Mouse (Mus musculus): Measurements from ENCODE around the gene Pid1. TPM values are rescaled to one million over a fixed set of nuclear protein-coding genes. Genes with fewer than 3 reads are reported as not detected.

Pid1 gene
- polyA plus RNA-seq, 1 experiment from 2014 or later: 45.6 TPM

- Histone ChIP-seq H3K4me3 (replicated peaks) (no peak overlapping the region), H3K36me3 (no peaks in the 10 kb centered on the region), H3K4me2 (replicated peaks) (no peak overlapping the region), H3K4me1 (no peaks in the 10 kb centered on the region), H3K27ac (replicated peaks) (no peak overlapping the region), H3K27me3 (no peaks in the 10 kb centered on the region), H3K9me3 (replicated peaks) (no peaks in the 10 kb centered on the region), H3K9ac (no peak overlapping the region)
- WGBS: 78% methylated on average over 1 of the region's 1 CpGs
- no peak for ATAC-seq (ENCODE audit: insufficient number of reproducible peaks, low FRiP score, low TSS enrichment, low read depth)
Observed at GRCm38 (mm10) chr1:84299719-84300118, 64.3 kb downstream of the Pid1 start.

- no peak overlapping the region for H3K9ac ChIP-seq
- H3K27ac ChIP-seq (replicated peaks): no peak overlapping the region
- H3K4me1 ChIP-seq: no peaks in the 10 kb centered on the region; the same call in 1 of the 2 replicates
- ATAC-seq (ENCODE audit: insufficient number of reproducible peaks, low FRiP score, low TSS enrichment, low read depth): no peak
- peaks cover 9% of the 10 kb centered on the region for H3K27me3 ChIP-seq
- H3K4me2 ChIP-seq (replicated peaks): no peak overlapping the region
- no peaks in the 10 kb centered on the region for H3K36me3 ChIP-seq
- H3K4me3 ChIP-seq (replicated peaks): no peak overlapping the region
- no peaks in the 10 kb centered on the region for H3K9me3 ChIP-seq (replicated peaks)
- WGBS: 25% methylated on average over 6 of the region's 6 CpGs
Observed at GRCm38 (mm10) chr1:84286682-84287111, 77.3 kb downstream of the Pid1 start.

GRCm38 (mm10) chr1:84285620-84286019 is 78.4 kb downstream of the Pid1 start:
- WGBS: 71% methylated on average over 7 of the region's 7 CpGs
- peaks cover 9% of the 10 kb centered on the region for H3K27me3 ChIP-seq
- no peaks in the 10 kb centered on the region for H3K36me3 ChIP-seq
- H3K4me3 ChIP-seq (replicated peaks): no peak overlapping the region
- H3K9ac ChIP-seq: no peak overlapping the region
- H3K9me3 ChIP-seq (replicated peaks): no peaks in the 10 kb centered on the region
- ATAC-seq (ENCODE audit: insufficient number of reproducible peaks, low FRiP score, low TSS enrichment, low read depth): no peak
- no peak overlapping the region for H3K27ac ChIP-seq (replicated peaks)
- H3K4me2 ChIP-seq (replicated peaks): no peak overlapping the region
- H3K4me1 ChIP-seq: no peaks in the 10 kb centered on the region; the same call in 1 of the 2 replicates

GRCm38 (mm10) chr1:84284293-84285068 is 79.5 kb downstream of the Pid1 start:
- no peak overlapping the region; the same call in 1 of the 2 replicates for H3K27ac ChIP-seq (replicated peaks)

GRCm38 (mm10) chr1:84283119-84283518 is 80.9 kb downstream of the Pid1 start:
- no peaks in the 10 kb centered on the region for H3K36me3 ChIP-seq
- H3K9ac ChIP-seq: no peak overlapping the region
- peak overlapping the region; percentile 66 for H3K4me2 ChIP-seq (replicated peaks)
- H3K27ac ChIP-seq (replicated peaks): no peak overlapping the region
- H3K27me3 ChIP-seq: peaks cover 9% of the 10 kb centered on the region
- H3K4me1 ChIP-seq: no peaks in the 10 kb centered on the region; the same call in 1 of the 2 replicates
- H3K4me3 ChIP-seq (replicated peaks): peak overlapping the region; percentile 56
- 5% methylated on average over 2 of the region's 2 CpGs for whole genome bisulfite sequencing
- ATAC-seq (ENCODE audit: insufficient number of reproducible peaks, low FRiP score, low TSS enrichment, low read depth): no peak
- no peaks in the 10 kb centered on the region for H3K9me3 ChIP-seq (replicated peaks)

More at GRCm38 (mm10) chr1:84284293-84285068, 79.5 kb downstream of the Pid1 start:
- Histone ChIP-seq H3K9me3 (replicated peaks) (no peaks in the 10 kb centered on the region), H3K27me3 (peaks cover 9% of the 10 kb centered on the region), H3K4me2 (replicated peaks) (peak overlapping the region; percentile 66), H3K4me1 (no peaks in the 10 kb centered on the region; the same call in 1 of the 2 replicates), H3K4me3 (replicated peaks) (peak overlapping the region; percentile 56), H3K36me3 (no peaks in the 10 kb centered on the region), H3K9ac (peak overlapping the region; percentile 35)
- 3% methylated on average over 50 of the region's 53 CpGs for WGBS
- peak; percentile 78 for ATAC-seq (ENCODE audit: insufficient number of reproducible peaks, low FRiP score, low TSS enrichment, low read depth)

GRCm38 (mm10) chr1:84280171-84280570 is 83.8 kb downstream of the Pid1 start:
- 96% methylated on average over 3 of the region's 3 CpGs for WGBS

GRCm38 (mm10) chr1:84278359-84279255 is 85.4 kb downstream of the Pid1 start:
- H3K4me3 ChIP-seq (replicated peaks): no peak overlapping the region
- H3K27me3 ChIP-seq: no peaks in the 10 kb centered on the region
- H3K36me3 ChIP-seq: no peaks in the 10 kb centered on the region
- no peaks in the 10 kb centered on the region for H3K9me3 ChIP-seq (replicated peaks)
- no peaks in the 10 kb centered on the region; the same call in 1 of the 2 replicates for H3K4me1 ChIP-seq
- no peak overlapping the region for H3K9ac ChIP-seq
- WGBS: 76% methylated on average over 7 of the region's 7 CpGs
- H3K4me2 ChIP-seq (replicated peaks): no peak overlapping the region
- no peak for ATAC-seq (ENCODE audit: insufficient number of reproducible peaks, low FRiP score, low TSS enrichment, low read depth)
- no peak overlapping the region for H3K27ac ChIP-seq (replicated peaks)

More at GRCm38 (mm10) chr1:84280171-84280570, 83.8 kb downstream of the Pid1 start:
- Histone ChIP-seq H3K4me2 (replicated peaks) (no peak overlapping the region), H3K9ac (no peak overlapping the region), H3K27me3 (peaks cover 3% of the 10 kb centered on the region), H3K9me3 (replicated peaks) (no peaks in the 10 kb centered on the region), H3K4me3 (replicated peaks) (no peak overlapping the region), H3K36me3 (no peaks in the 10 kb centered on the region), H3K27ac (replicated peaks) (no peak overlapping the region), H3K4me1 (no peaks in the 10 kb centered on the region; the same call in 1 of the 2 replicates)
- no peak for ATAC-seq (ENCODE audit: insufficient number of reproducible peaks, low FRiP score, low TSS enrichment, low read depth)

- no peak overlapping the region for H3K4me2 ChIP-seq (replicated peaks)
- H3K9me3 ChIP-seq (replicated peaks): no peaks in the 10 kb centered on the region
- H3K4me1 ChIP-seq: no peaks in the 10 kb centered on the region
- no peaks in the 10 kb centered on the region for H3K36me3 ChIP-seq
- no peak overlapping the region for H3K27ac ChIP-seq (replicated peaks)
- H3K9ac ChIP-seq: no peak overlapping the region
- no peaks in the 10 kb centered on the region for H3K27me3 ChIP-seq
- no peak overlapping the region for H3K4me3 ChIP-seq (replicated peaks)
- WGBS: 60% methylated on average over 4 of the region's 4 CpGs
- no peak for ATAC-seq (ENCODE audit: insufficient number of reproducible peaks, low FRiP score, low TSS enrichment, low read depth)
Observed at GRCm38 (mm10) chr1:84272951-84273350, 91.0 kb downstream of the Pid1 start.

- no peak for ATAC-seq (ENCODE audit: insufficient number of reproducible peaks, low FRiP score, low TSS enrichment, low read depth)
- H3K9me3 ChIP-seq (replicated peaks): no peaks in the 10 kb centered on the region
- WGBS: 53% methylated on average over 2 of the region's 2 CpGs
Observed at GRCm38 (mm10) chr1:84271712-84272200, 92.2 kb downstream of the Pid1 start.

GRCm38 (mm10) chr1:84257656-84258055 is 106.3 kb downstream of the Pid1 start:
- H3K4me1 ChIP-seq: no peaks in the 10 kb centered on the region; the same call in 1 of the 2 replicates
- no peak overlapping the region for H3K4me2 ChIP-seq (replicated peaks)
- 93% methylated on average over 2 of the region's 2 CpGs for WGBS
- H3K9me3 ChIP-seq (replicated peaks): no peaks in the 10 kb centered on the region
- H3K27me3 ChIP-seq: no peaks in the 10 kb centered on the region
- H3K36me3 ChIP-seq: no peaks in the 10 kb centered on the region
- H3K27ac ChIP-seq (replicated peaks): no peak overlapping the region
- ATAC-seq (ENCODE audit: insufficient number of reproducible peaks, low FRiP score, low TSS enrichment, low read depth): no peak
- no peak overlapping the region for H3K9ac ChIP-seq
- no peak overlapping the region for H3K4me3 ChIP-seq (replicated peaks)

More at GRCm38 (mm10) chr1:84271712-84272200, 92.2 kb downstream of the Pid1 start:
- no peaks in the 10 kb centered on the region for H3K4me1 ChIP-seq
- H3K4me3 ChIP-seq (replicated peaks): no peak overlapping the region
- no peaks in the 10 kb centered on the region for H3K36me3 ChIP-seq
- H3K27ac ChIP-seq (replicated peaks): no peak overlapping the region
- no peaks in the 10 kb centered on the region for H3K27me3 ChIP-seq
- no peak overlapping the region for H3K9ac ChIP-seq
- H3K4me2 ChIP-seq (replicated peaks): no peak overlapping the region

- no peak overlapping the region for H3K4me2 ChIP-seq (replicated peaks)
- no peak for ATAC-seq (ENCODE audit: insufficient number of reproducible peaks, low FRiP score, low TSS enrichment, low read depth)
- WGBS: 72% methylated on average over 5 of the region's 5 CpGs
Observed at GRCm38 (mm10) chr1:84254361-84254760, 109.6 kb downstream of the Pid1 start.

More at GRCm38 (mm10) chr1:84254361-84254760, 109.6 kb downstream of the Pid1 start:
- Histone ChIP-seq H3K9ac (no peak overlapping the region), H3K4me1 (no peaks in the 10 kb centered on the region; the same call in 1 of the 2 replicates), H3K9me3 (replicated peaks) (no peaks in the 10 kb centered on the region), H3K27ac (replicated peaks) (0 out of 2 replicates have a peak overlapping the region, but pooled peaks have one; percentile 28), H3K27me3 (no peaks in the 10 kb centered on the region), H3K4me3 (replicated peaks) (no peak overlapping the region), H3K36me3 (no peaks in the 10 kb centered on the region)
